Mouse (Mus musculus) intestine, embryonic 15.5 days (tissue): ENCODE data around the gene Polg. TPM values are rescaled to one million over a fixed set of nuclear protein-coding genes. Genes with fewer than 3 reads are reported as not detected.

ENCODE experiments used
- ATAC-seq: fragments of 200-750 bp; cut with Nextera tagmentation; 2 replicates; pipeline ENCODE4 v1.8.0; 2017; ENCODE audit warnings: moderate TSS enrichment, moderate library complexity
- H3K27ac ChIP-seq: fragments of 300-500 bp; sonication (generic); 2 replicates; pipeline ENCODE4 v1.5.1; 2015; ENCODE audit warnings: mild to moderate bottlenecking, inconsistent platforms
- H3K27me3 ChIP-seq: fragments of 300-500 bp; sonication (generic); replicated peaks from 2 replicates; pipeline ENCODE4 v1.6.1; 2015; ENCODE audit warnings: inconsistent platforms
- H3K36me3 ChIP-seq: fragments of 300-500 bp; sonication (generic); 2 replicates; pipeline ENCODE4 v1.6.1; 2015; ENCODE audit warnings: inconsistent platforms
- H3K4me1 ChIP-seq: fragments of 300-500 bp; sonication (generic); replicated peaks from 2 replicates; pipeline ENCODE4 v1.6.1; 2015; ENCODE audit warnings: inconsistent platforms
- H3K4me2 ChIP-seq: fragments of 300-500 bp; sonication (generic); replicated peaks from 2 replicates; pipeline ENCODE4 v1.6.1; 2015; ENCODE audit warnings: mild to moderate bottlenecking, inconsistent platforms
- H3K4me3 ChIP-seq: fragments of 300-500 bp; sonication (generic); replicated peaks from 2 replicates; pipeline ENCODE4 v1.5.1; 2015; ENCODE audit warnings: inconsistent platforms
- H3K9ac ChIP-seq: fragments of 300-500 bp; sonication (generic); 2 replicates; pipeline ENCODE4 v1.6.1; 2015; ENCODE audit warnings: inconsistent platforms
- H3K9me3 ChIP-seq: fragments of 300-500 bp; sonication (generic); 2 replicates; pipeline ENCODE4 v1.6.1; 2016; ENCODE audit warnings: inconsistent platforms
- WGBS: fragments of 180-500 bp; shearing (Covaris S2); methylation state at CpG from one replicate; pipeline ENCODE4 v1.1.7; 2015; 5-methylcytosine and 5-hydroxymethylcytosine counted together
- polyA plus RNA-seq: library from polyadenylated mRNA; unstranded; fragments of >200 nt; fragmentation: Nextera tagmentation; extraction: Ambion mirVana; gene quantifications from 2 replicates; pipeline ENCODE4 v1.2.1, GENCODE M21; 2015

Gene Polg
- polyA plus RNA-seq, 1 experiment from 2014 or later, result 34.7 TPM

DNA sequence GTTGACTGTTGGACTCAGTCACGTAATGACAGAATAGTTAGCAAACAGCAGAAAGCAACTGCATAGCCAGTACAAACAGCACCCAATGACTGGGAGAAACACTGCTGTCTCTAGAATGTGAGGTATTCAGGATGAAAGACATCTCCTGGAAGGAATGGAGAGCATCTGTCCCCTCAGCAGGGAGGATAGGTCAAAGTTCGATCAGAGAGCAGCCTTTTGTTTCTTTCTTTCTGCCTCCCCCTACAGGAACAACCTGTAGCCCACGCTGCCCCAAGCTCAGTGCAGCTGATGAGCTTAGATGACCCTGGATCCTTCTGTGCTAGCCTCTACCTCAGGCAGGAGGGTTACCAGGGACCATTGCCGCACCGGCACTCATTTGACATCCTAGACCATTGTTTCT, 37.9 kb downstream of the Polg start:
- Histone ChIP-seq H3K9me3 (no peaks in the 10 kb centered on the region), H3K4me1 (no peaks in the 10 kb centered on the region), H3K9ac (no peak overlapping the region), H3K36me3 (no peaks in the 10 kb centered on the region), H3K4me3 (no peak overlapping the region), H3K4me2 (no peak overlapping the region), H3K27me3 (no peaks in the 10 kb centered on the region), H3K27ac (no peak overlapping the region)
- ATAC-seq, result no peak
- WGBS, result 57% methylated on average over 5 of the region's 5 CpGs

DNA sequence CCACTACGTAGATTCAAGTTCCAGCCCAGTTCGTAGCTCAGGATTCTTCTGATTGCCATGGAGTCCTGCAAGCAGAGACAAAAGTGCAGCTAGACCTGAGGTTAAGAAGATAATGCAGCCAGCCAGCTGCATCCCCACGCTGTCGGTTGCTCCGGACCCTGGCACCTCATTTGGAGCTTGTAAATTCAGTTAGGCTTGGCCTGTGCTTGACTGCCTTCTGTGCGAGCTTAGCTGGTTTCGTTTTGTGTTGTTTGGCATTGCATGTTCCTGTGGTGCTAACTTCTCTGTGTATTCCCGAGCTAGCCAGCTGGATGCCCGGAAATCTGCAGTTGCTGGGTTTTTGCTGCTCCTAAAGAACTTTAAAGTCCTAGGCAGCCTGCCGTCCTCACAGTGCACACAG, 40.4 kb downstream of the Polg start:
- Histone ChIP-seq H3K36me3 (no peaks in the 10 kb centered on the region), H3K9me3 (no peaks in the 10 kb centered on the region), H3K27ac (no peak overlapping the region), H3K27me3 (no peaks in the 10 kb centered on the region), H3K9ac (no peak overlapping the region), H3K4me2 (no peak overlapping the region), H3K4me1 (no peaks in the 10 kb centered on the region), H3K4me3 (no peak overlapping the region)
- 89% methylated on average over 10 of the region's 10 CpGs for WGBS
- no peak for ATAC-seq

DNA sequence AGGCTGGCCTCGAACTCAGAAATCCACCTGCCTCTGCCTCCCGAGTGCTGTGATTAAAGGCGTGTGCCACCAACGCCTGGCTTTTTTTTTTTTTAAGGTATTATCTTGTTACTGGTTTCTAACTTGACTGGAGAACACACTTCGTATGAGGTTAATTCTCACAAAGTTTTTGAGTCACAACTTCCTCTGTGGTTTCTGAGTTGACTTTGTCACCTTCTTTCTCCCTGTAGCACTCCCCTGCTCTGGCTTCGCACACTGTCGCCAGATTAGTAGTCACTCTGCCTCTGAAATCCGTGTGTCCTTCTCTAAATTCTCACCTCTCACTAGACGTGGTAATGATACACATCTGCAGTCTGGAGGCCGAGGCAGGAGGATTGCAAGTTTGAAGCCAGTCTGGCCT, 43.3 kb downstream of the Polg start:
- Histone ChIP-seq H3K27ac (no peak overlapping the region), H3K36me3 (no peaks in the 10 kb centered on the region), H3K4me3 (no peak overlapping the region), H3K27me3 (no peaks in the 10 kb centered on the region), H3K4me2 (no peak overlapping the region), H3K9ac (no peak overlapping the region), H3K4me1 (no peaks in the 10 kb centered on the region), H3K9me3 (no peaks in the 10 kb centered on the region)
- ATAC-seq, result no peak
- WGBS, result 91% methylated on average over 10 of the region's 10 CpGs

DNA sequence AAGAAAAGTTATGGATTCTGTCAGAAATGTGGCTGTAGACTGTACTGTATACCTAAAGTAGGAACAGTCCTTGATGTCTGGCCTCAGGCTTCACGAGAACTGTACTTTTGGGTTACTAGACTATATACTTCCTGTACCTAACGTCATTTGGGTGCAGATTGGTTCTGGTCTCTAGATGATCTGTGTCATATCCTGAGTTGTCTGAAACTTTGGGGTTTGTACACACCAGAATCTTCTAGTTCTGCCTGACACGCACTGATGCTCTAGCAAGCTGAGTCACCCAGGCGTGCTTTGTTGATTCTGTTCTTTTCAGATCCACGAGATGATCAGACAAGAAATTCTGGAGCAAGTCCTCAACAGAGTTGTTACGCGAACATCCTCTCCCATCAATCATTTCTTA, 46.2 kb downstream of the Polg start:
- no peaks in the 10 kb centered on the region for H3K36me3 ChIP-seq
- H3K4me3 ChIP-seq, result no peak overlapping the region
- no peak for ATAC-seq
- H3K27ac ChIP-seq, result no peak overlapping the region
- H3K27me3 ChIP-seq, result no peaks in the 10 kb centered on the region
- H3K9ac ChIP-seq, result no peak overlapping the region
- H3K4me2 ChIP-seq, result no peak overlapping the region
- no peaks in the 10 kb centered on the region for H3K4me1 ChIP-seq
- H3K9me3 ChIP-seq, result no peaks in the 10 kb centered on the region
- 85% methylated on average over 7 of the region's 7 CpGs for WGBS

DNA sequence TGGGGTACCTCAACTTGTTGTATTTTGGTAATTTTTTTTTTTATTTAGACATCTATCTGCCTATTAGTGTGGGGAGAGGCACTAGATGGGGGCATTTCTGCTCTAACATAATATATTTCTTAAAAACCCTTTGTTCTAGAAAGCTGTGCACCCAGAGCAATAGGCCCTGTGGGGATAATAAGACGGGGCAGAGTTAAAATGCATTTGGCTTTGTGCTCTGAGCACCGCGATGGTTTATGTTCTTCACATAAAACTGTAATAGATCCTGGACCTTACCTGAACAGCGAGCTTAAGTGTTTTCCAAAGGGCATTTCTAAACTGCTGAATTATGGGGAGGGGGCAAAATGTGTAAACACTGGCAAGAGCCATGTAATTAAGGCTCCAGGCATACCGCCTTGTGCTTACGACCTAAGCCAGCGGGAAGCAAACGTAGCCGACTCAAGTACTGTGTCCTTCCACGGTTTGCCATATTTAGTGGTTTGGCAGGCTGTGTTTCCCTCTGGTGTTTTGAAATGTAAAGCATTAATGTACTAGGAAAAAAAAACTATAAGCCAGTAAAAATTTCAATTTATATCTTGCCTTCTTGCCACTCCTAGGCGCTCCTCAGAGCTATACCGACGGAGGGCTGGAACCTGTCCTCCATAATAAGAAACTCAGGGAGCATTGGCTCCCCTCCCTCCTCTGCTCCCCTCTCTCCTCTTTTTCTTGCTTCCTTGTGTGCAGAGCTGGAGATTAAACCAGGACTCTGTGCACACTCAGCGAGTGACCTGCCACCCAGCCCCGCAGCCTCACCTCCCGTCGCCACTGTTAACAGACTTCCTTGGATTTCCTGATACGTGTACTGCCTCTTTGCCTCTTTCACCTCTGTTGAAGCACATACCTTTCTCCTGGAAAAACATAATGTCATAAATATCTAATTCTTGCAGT, 51.5 kb downstream of the Polg start:
- 74% methylated on average over 18 of the region's 18 CpGs for WGBS
- Histone ChIP-seq H3K36me3 (no peaks in the 10 kb centered on the region), H3K27ac (no peak overlapping the region), H3K27me3 (no peaks in the 10 kb centered on the region), H3K9ac (no peak overlapping the region), H3K4me2 (no peak overlapping the region), H3K4me1 (no peaks in the 10 kb centered on the region), H3K4me3 (no peak overlapping the region), H3K9me3 (no peaks in the 10 kb centered on the region)
- ATAC-seq, result no peak

DNA sequence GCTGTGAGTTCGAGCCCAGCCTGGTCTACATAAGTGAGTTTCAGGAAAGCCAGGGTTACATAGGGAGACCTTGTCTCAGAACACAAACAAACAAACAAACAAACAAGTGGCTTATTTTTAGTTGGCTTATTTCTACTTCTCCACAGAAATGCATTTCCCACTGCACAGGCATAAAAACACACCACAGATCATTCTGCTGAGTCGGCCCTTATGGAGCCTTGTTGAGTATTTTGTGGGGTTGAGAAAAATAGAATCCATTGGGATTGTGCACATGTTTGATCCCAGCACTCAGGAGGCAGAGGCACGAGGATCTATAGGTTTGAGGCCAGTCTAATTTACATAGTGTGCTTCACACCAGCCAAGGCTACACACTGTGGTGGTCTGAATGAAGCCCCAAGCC, 65.9 kb downstream of the Polg start:
- H3K4me1 ChIP-seq, result no peaks in the 10 kb centered on the region; the same call in 1 of the 2 replicates
- H3K4me2 ChIP-seq, result no peak overlapping the region
- no peaks in the 10 kb centered on the region for H3K27me3 ChIP-seq
- WGBS, result 83% methylated on average over 3 of the region's 3 CpGs
- no peak for ATAC-seq
- no peak overlapping the region for H3K9ac ChIP-seq
- no peaks in the 10 kb centered on the region for H3K9me3 ChIP-seq
- H3K27ac ChIP-seq, result no peak overlapping the region
- H3K4me3 ChIP-seq, result no peak overlapping the region
- no peaks in the 10 kb centered on the region for H3K36me3 ChIP-seq

DNA sequence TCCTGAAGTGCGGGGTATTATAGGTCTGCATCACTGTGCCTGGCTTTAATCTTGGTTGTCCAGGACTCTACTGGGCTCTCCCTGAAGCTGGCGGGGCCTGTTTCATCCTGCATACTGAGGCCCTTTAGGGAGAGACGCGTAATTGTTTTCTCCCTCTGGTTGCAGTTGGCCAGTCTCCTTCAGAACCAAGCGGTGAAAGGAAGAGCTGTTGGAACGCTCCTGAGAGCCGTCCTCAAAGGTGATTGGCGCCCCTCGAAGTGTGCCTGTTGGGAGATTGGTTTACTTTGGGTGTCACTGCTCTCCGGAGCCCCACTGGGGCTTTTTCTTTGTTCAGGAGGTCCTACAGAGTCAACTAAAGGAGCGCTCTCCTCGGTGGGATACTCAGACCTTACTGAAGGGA, 67.2 kb downstream of the Polg start:
- no peak overlapping the region for H3K4me2 ChIP-seq
- no peaks in the 10 kb centered on the region for H3K9me3 ChIP-seq
- H3K27ac ChIP-seq, result no peak overlapping the region
- WGBS, result 71% methylated on average over 12 of the region's 12 CpGs
- no peaks in the 10 kb centered on the region; the same call in 1 of the 2 replicates for H3K4me1 ChIP-seq
- H3K4me3 ChIP-seq, result no peak overlapping the region
- no peaks in the 10 kb centered on the region for H3K36me3 ChIP-seq
- no peaks in the 10 kb centered on the region for H3K27me3 ChIP-seq
- ATAC-seq, result no peak
- no peak overlapping the region for H3K9ac ChIP-seq

DNA sequence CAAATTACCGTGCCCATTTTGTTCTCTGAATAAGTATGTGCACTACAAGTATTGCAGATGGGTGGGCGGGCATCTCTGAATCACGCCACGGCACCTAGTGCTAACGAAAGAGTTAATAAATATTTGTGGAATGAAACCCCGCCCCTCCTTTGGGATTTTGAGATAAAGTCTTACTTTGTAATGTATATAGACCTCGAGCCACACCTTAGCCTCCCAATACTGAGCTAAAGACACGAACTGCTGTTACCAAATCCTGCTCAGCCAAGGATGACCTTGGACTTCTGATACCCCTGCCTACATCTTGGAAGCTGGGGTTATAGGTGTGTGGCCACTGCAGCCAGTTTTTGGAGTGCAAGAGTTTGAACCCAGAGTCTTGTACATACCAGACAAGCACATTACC, 67.7 kb downstream of the Polg start:
- Histone ChIP-seq H3K4me3 (no peak overlapping the region), H3K9ac (no peak overlapping the region), H3K27me3 (no peaks in the 10 kb centered on the region), H3K4me2 (no peak overlapping the region), H3K4me1 (no peaks in the 10 kb centered on the region; the same call in 1 of the 2 replicates), H3K36me3 (no peaks in the 10 kb centered on the region), H3K27ac (no peak overlapping the region), H3K9me3 (no peaks in the 10 kb centered on the region)
- peak; percentile 32; the same call in 1 of the 2 replicates for ATAC-seq
- 63% methylated on average over 8 of the region's 8 CpGs for WGBS

DNA sequence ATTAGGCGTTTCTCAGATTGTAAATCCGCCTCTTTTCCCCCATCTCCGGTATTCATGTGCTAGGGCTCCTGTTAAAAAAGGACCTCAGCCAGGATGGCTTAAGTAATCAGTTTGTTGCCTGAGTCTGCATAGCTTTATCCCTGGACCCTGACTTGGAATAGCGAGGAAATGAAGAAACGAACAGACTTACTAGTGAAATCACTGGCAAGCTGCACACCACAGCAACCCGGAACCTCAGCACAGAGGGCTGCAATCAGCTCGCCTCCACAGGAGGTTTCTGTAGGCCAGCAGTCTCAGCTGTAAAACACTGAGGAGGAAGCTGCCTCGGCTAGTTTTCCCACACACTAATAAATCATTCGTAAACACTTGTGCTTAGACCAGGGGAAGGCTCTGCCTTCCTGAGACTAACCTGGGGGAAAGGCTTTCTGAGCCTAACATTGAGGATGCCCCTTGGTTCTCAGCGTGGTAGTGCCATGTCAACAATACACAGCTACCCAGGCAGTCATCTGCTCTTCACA, 68.7 kb downstream of the Polg start:
- peak; percentile 23; the same call in 1 of the 2 replicates for ATAC-seq
- WGBS, result 52% methylated on average over 10 of the region's 10 CpGs

More for the DNA sequence above, 68.7 kb downstream of the Polg start:
- no peaks in the 10 kb centered on the region for H3K27me3 ChIP-seq
- H3K4me1 ChIP-seq, result peaks cover 4% of the 10 kb centered on the region; the same call in 1 of the 2 replicates
- H3K9me3 ChIP-seq, result no peaks in the 10 kb centered on the region
- H3K4me3 ChIP-seq, result no peak overlapping the region
- H3K27ac ChIP-seq, result no peak overlapping the region
- no peak overlapping the region for H3K4me2 ChIP-seq
- H3K9ac ChIP-seq, result no peak overlapping the region
- H3K36me3 ChIP-seq, result no peaks in the 10 kb centered on the region

Other genes with a start within 250 kb of the Polg start
- 14.3 and 16.3 TPM in 2 replicates for gene Abhd2, start 193.2 kb downstream of the Polg start, polyA plus RNA-seq
- 0.24 and 0.29 TPM in 2 replicates for gene Rlbp1, start 79.3 kb downstream of the Polg start, polyA plus RNA-seq
- 7.9 and 8.6 TPM in 2 replicates for gene Fanci, start 74.4 kb downstream of the Polg start, polyA plus RNA-seq
- 0.34 TPM in 1 of 2 replicates, not detected in the other for gene Rhcg, start 151.3 kb upstream of the Polg start, polyA plus RNA-seq
- 8.9 and 9.2 TPM in 2 replicates for gene Ticrr, start 193.8 kb upstream of the Polg start, polyA plus RNA-seq
- gene Kif7, start 249.4 kb upstream of the Polg start, polyA plus RNA-seq, result 2.9 and 3.0 TPM in 2 replicates